11 mouse cellular contexts compared by ENCODE assay signal in the genomic region with DNA sequence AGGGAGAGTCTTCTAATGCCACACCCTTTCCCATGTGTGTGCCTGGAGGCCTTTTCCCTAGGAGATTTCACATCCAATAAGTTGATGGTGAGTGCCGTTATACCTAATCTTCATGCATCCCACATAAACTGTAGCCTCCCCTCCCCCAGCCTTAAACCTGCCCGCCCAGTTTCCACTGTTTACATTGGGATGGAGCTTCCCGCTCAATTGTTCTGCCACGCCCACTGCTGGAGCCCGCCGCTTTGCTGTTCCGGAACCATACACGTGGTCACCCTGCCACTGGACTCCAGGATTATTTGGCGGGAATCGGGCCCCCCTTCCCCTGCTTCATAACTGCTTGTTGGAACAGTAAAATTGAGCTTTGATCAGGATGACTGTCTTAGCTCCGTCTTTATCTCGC. TPM values are rescaled to one million over a fixed set of nuclear protein-coding genes. Genes with fewer than 3 reads are reported as not detected.
A peak's percentile ranks its signal among the peaks of the same experiment; 100 is the strongest.
DNase-seq lines count a peak whose midpoint lies in the region; ATAC-seq and TF ChIP-seq lines count a peak whose summit lies in the region.
"Had no signal": no experiment of that assay in that cellular context is flagged by ENCODE, and none has a peak within 500 bp of the region (broad histone marks: within the 10 kb centered on the region; RNA-seq: fewer than 3 reads in every experiment).

No protein-coding gene starts in this region.

- no peak for ATAC-seq in heart, embryonic 14.5 days (ENCODE audit: insufficient number of reproducible peaks, insufficient read depth, low FRiP score, low read depth)
- ATAC-seq in hindbrain, embryonic 16.5 days: no peak
- ATAC-seq in lung, postnatal 0 days: peak; percentile 53; the same call in 1 of the 2 replicates
- no peak for ATAC-seq in monocyte, adult 5-6 weeks (replicated peaks; ENCODE audit: insufficient number of reproducible peaks, low FRiP score, low TSS enrichment, poor library complexity, severe bottlenecking)

- WGBS in heart, embryonic 14.5 days: 27% methylated on average over 12 of the region's 12 CpGs
- 45% methylated on average over 12 of the region's 12 CpGs for WGBS in hindbrain, embryonic 16.5 days
- WGBS in lung, postnatal 0 days: 22% methylated on average over 12 of the region's 12 CpGs
- WGBS in thymus, adult 2 months: 75% methylated on average over 12 of the region's 12 CpGs

- peak overlapping the region; percentile 4 to 16; a peak in 3 of 4 replicates for H3K4me3 ChIP-seq in heart, embryonic 14.5 days (ENCODE audit: control insufficient read depth in 1 of 2, insufficient read depth in 1 of 2, low read depth in 1 of 2, low read length in 2 of 2)
- H3K4me3 ChIP-seq in hindbrain, embryonic 16.5 days (ENCODE audit: low read length): no peak overlapping the region
- peak overlapping the region; percentile 12; the same call in 1 of the 2 replicates for H3K4me3 ChIP-seq in lung, postnatal 0 days (ENCODE audit: low read depth, low read length)
- no peak overlapping the region for H3K4me3 ChIP-seq in thymus, adult 2 months (ENCODE audit: control insufficient read depth, insufficient read depth, low read length)
- no peak overlapping the region for H3K4me3 ChIP-seq in layer of hippocampus, adult 2 months
- H3K4me3 ChIP-seq: myocyte had no signal

- TF ChIP-seq CTCF in lung, postnatal 0 days (IDR thresholded peaks at IDR 0.05): no peak
- no peak for TF ChIP-seq CTCF in thymus, adult 2 months (IDR thresholded peaks at IDR 0.05; ENCODE audit: borderline replicate concordance, control insufficient read depth, extremely low read depth, insufficient read depth, low read length, poor library complexity)
- TF ChIP-seq CTCF in layer of hippocampus, adult 2 months (conservative IDR thresholded peaks at IDR 0.05): no peak

- TF ChIP-seq EP300 in lung, postnatal 0 days (IDR thresholded peaks at IDR 0.05): no peak

- no peaks in the 10 kb centered on the region for H3K9me3 ChIP-seq in heart, embryonic 14.5 days (ENCODE audit: control insufficient read depth, low read length)
- H3K9me3 ChIP-seq in hindbrain, embryonic 16.5 days (ENCODE audit: control insufficient read depth, low read length): no peaks in the 10 kb centered on the region
- H3K9me3 ChIP-seq in lung, postnatal 0 days (ENCODE audit: low read length): no peaks in the 10 kb centered on the region

- H3K36me3 ChIP-seq in heart, embryonic 14.5 days (ENCODE audit: control insufficient read depth, insufficient read depth, low read length): peaks cover 27% of the 10 kb centered on the region
- no peaks in the 10 kb centered on the region for H3K36me3 ChIP-seq in hindbrain, embryonic 16.5 days (ENCODE audit: control insufficient read depth, insufficient read depth, low read length)
- no peaks in the 10 kb centered on the region for H3K36me3 ChIP-seq in lung, postnatal 0 days (ENCODE audit: insufficient read depth, low read length)
- no peaks in the 10 kb centered on the region for H3K36me3 ChIP-seq in thymus, adult 2 months (ENCODE audit: control insufficient read depth, insufficient read depth, low read length)

- peaks cover 5 to 19% of the 10 kb centered on the region in 2 experiments; a peak in 3 of 4 replicates for H3K4me1 ChIP-seq in heart, embryonic 14.5 days (ENCODE audit: control insufficient read depth in 2 of 2, insufficient read depth in 2 of 2, low read length in 2 of 2)
- H3K4me1 ChIP-seq in hindbrain, embryonic 16.5 days (ENCODE audit: control insufficient read depth, insufficient read depth, low read depth, low read length): peaks cover 3% of the 10 kb centered on the region
- no peaks in the 10 kb centered on the region for H3K4me1 ChIP-seq in lung, postnatal 0 days (ENCODE audit: insufficient read depth, low read depth, low read length)
- H3K4me1 ChIP-seq in thymus, adult 2 months (replicated peaks; ENCODE audit: control insufficient read depth, insufficient read depth, low read length): peaks cover 11% of the 10 kb centered on the region

- peak overlapping the region; percentile 79 for H3K9ac ChIP-seq in heart, embryonic 14.5 days (ENCODE audit: low read length)
- H3K9ac ChIP-seq in hindbrain, embryonic 16.5 days (ENCODE audit: low read depth, low read length): no peak overlapping the region
- no peak overlapping the region for H3K9ac ChIP-seq in lung, postnatal 0 days (replicated peaks; ENCODE audit: low read depth)

- H3K27me3 ChIP-seq in heart, embryonic 14.5 days (ENCODE audit: control insufficient read depth, insufficient read depth, low read length): no peaks in the 10 kb centered on the region
- no peaks in the 10 kb centered on the region for H3K27me3 ChIP-seq in hindbrain, embryonic 16.5 days (replicated peaks; ENCODE audit: control insufficient read depth, insufficient read depth, low read length)
- H3K27me3 ChIP-seq in lung, postnatal 0 days (replicated peaks; ENCODE audit: insufficient read depth, low read length): no peaks in the 10 kb centered on the region
- no peaks in the 10 kb centered on the region for H3K27me3 ChIP-seq in thymus, adult 2 months (ENCODE audit: control insufficient read depth, insufficient read depth, low read length)

- H3K4me2 ChIP-seq in heart, embryonic 14.5 days (ENCODE audit: low read length): peak overlapping the region; percentile 90
- H3K4me2 ChIP-seq in hindbrain, embryonic 16.5 days (ENCODE audit: low read length): peak overlapping the region; percentile 25
- peak overlapping the region; percentile 33 for H3K4me2 ChIP-seq in lung, postnatal 0 days (replicated peaks; ENCODE audit: low read depth, low read length)

- TF ChIP-seq POLR2A in thymus, adult 2 months (IDR thresholded peaks at IDR 0.05; ENCODE audit: control insufficient read depth, extremely low read depth, insufficient read depth, low read length, poor library complexity): no peak

- no peak overlapping the region for H3K27ac ChIP-seq in heart, embryonic 14.5 days (replicated peaks in 1 of 2; ENCODE audit: control insufficient read depth in 1 of 2, insufficient read depth in 1 of 2, low read depth in 2 of 2, low read length in 2 of 2)
- no peak overlapping the region for H3K27ac ChIP-seq in hindbrain, embryonic 16.5 days (ENCODE audit: low read depth, low read length)
- no peak overlapping the region for H3K27ac ChIP-seq in lung, postnatal 0 days (ENCODE audit: low read length)
- no peak overlapping the region for H3K27ac ChIP-seq in thymus, adult 2 months (ENCODE audit: control insufficient read depth, insufficient read depth, low read length)
- no peak overlapping the region for H3K27ac ChIP-seq in layer of hippocampus, adult 2 months

- DNase-seq in heart, adult 8-10 months (ENCODE audit: low spot score): no peak
- peak; percentile 49 for DNase-seq in embryo, embryonic 10.5 days (ENCODE audit: low spot score)
- DNase-seq in lung, postnatal 0 days (ENCODE audit: low spot score): peak; percentile 18
- DNase-seq in thymus, adult 2 months: no peak
- no peak for DNase-seq in layer of hippocampus, adult 2 months (ENCODE audit: low spot score in 2 of 2)
- DNase-seq: gastrocnemius, postnatal 10 days; thymus, postnatal 4 days had no signal

RNA-seq across cellular contexts. Expression of a gene that starts 2.3 kb away (rescaled TPM):
- 12.4 and 13.8 TPM in 2 replicates for polyA plus RNA-seq in heart, embryonic 14.5 days (2014; fragmentation: Nextera tagmentation; extraction: Ambion mirVana)
- under 1 TPM; 0.56 to 0.72 (median 0.62) TPM for total RNA-seq in heart, adult 8-10 months (2022)
- polyA plus RNA-seq in hindbrain, embryonic 16.5 days (2015; fragmentation: Nextera tagmentation; extraction: Ambion mirVana): 2.1 and 2.7 TPM in 2 replicates
- 2.2 and 3.1 TPM in 2 replicates for polyA plus RNA-seq in lung, postnatal 0 days (2015; fragmentation: Nextera tagmentation; extraction: Ambion mirVana)
- polyA plus RNA-seq in thymus, adult 2 months (2012; rRNA removed): 3.3 and 4.1 TPM in 2 replicates
- 7.5 to 17.2 TPM (median 7.7 TPM) in 3 replicates for total RNA-seq in monocyte, adult 5-6 weeks (2017)
- under 1 TPM; 0.27 to 0.49 TPM for total RNA-seq in layer of hippocampus, adult 2 months (2021)

RNA-seq across cellular contexts. Expression of a gene that starts 31.3 kb away (rescaled TPM):
- 0.58 TPM in 2 replicates for polyA plus RNA-seq in heart, embryonic 14.5 days (2014; fragmentation: Nextera tagmentation; extraction: Ambion mirVana)
- under 1 TPM; 0.43 to 0.76 (median 0.67) TPM for total RNA-seq in heart, adult 8-10 months (2022)
- 0.14 and 0.37 TPM in 2 replicates for polyA plus RNA-seq in hindbrain, embryonic 16.5 days (2015; fragmentation: Nextera tagmentation; extraction: Ambion mirVana)
- 0.33 and 0.54 TPM in 2 replicates for polyA plus RNA-seq in lung, postnatal 0 days (2015; fragmentation: Nextera tagmentation; extraction: Ambion mirVana)
- polyA plus RNA-seq in thymus, adult 2 months (2012; rRNA removed): 4.0 and 4.2 TPM in 2 replicates
- 32.7 to 79.3 TPM (median 34.1 TPM) in 3 replicates for total RNA-seq in monocyte, adult 5-6 weeks (2017)
- total RNA-seq in layer of hippocampus, adult 2 months (2021): under 1 TPM; 0.44 to 0.69 TPM
- polyA plus RNA-seq: myocyte had no signal

RNA-seq across cellular contexts. Expression of a gene that starts 38.2 kb away (rescaled TPM):
- polyA plus RNA-seq in heart, embryonic 14.5 days (2014; fragmentation: Nextera tagmentation; extraction: Ambion mirVana): 6.2 and 6.8 TPM in 2 replicates
- total RNA-seq in heart, adult 8-10 months (2022): 10 to 100 TPM; 43.9 to 65.9 (median 55.1) TPM
- polyA plus RNA-seq in hindbrain, embryonic 16.5 days (2015; fragmentation: Nextera tagmentation; extraction: Ambion mirVana): 1.3 and 1.9 TPM in 2 replicates
- polyA plus RNA-seq in lung, postnatal 0 days (2015; fragmentation: Nextera tagmentation; extraction: Ambion mirVana): 25.8 and 29.9 TPM in 2 replicates
- 7.0 and 8.4 TPM in 2 replicates for polyA plus RNA-seq in thymus, adult 2 months (2012; rRNA removed)
- total RNA-seq in monocyte, adult 5-6 weeks (2017): 16.5 to 25.2 TPM (median 20.3 TPM) in 3 replicates
- 1 to 10 TPM; 2.5 to 4.0 TPM for total RNA-seq in layer of hippocampus, adult 2 months (2021)

Comparison
In these comparisons a context has a peak if more than half of its experiments do, and no peak if none do; other contexts are left out.
1. H3K4me2 ChIP-seq: peak in every context shown above with its lines; median percentile 90 in heart, embryonic 14.5 days; 33 in lung, postnatal 0 days; 25 in hindbrain, embryonic 16.5 days.
2. H3K4me3 ChIP-seq: peak in heart, embryonic 14.5 days (2 of 2) and lung, postnatal 0 days (single experiment); none in hindbrain, embryonic 16.5 days (single experiment), thymus, adult 2 months (single experiment) and layer of hippocampus, adult 2 months (single experiment).
3. DNase-seq: peak in embryo, embryonic 10.5 days (single experiment) and lung, postnatal 0 days (single experiment); none in heart, adult 8-10 months (single experiment), thymus, adult 2 months (single experiment) and layer of hippocampus, adult 2 months (0 of 2).